Mouse (Mus musculus): Measurements from ENCODE around the gene Oat.

- no peak for TF ChIP-seq POLR2A (IDR thresholded peaks at IDR 0.05; ENCODE audit: extremely low read depth, insufficient read depth, low read length)
- TF ChIP-seq CTCF (IDR thresholded peaks at IDR 0.05; ENCODE audit: extremely low read depth, insufficient read depth, low read length): no peak
These were observed 10.4 kb downstream of the Oat start for GRCm38 (mm10) chr7:132565831-132566230.

Measured in cortical plate, adult 2 months (tissue).